Mouse (Mus musculus): ENCODE measurements around the gene Atp5c1. TPM values are rescaled to one million over a fixed set of nuclear protein-coding genes. Genes with fewer than 3 reads are reported as not detected.

Gene Atp5c1
- polyA plus RNA-seq, 1 experiment = 526 TPM

DNA sequence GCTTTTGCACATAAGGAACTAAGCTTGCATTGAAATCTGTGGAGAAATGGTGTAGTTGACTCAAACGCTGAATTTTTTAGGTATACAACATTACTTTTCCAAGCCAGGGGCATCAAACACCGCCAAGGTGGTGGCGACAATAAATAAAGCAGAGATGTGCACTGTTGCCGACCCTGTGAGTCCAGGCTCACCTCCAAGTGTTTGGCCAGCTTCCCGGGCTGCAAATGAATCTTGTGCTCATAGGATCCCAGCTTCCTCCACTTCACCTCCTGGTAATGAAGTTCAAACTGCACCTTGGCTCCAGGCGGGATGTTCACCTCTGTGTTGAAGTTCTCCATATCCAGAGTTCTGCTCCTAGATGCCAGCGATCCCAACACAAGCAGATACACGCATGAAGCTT lies 39.0 kb upstream of the Atp5c1 start:
- H3K79me3 ChIP-seq (ENCODE audit: low read depth) = no peaks in the 10 kb centered on the region
- H3K4me3 ChIP-seq (ENCODE audit: insufficient read depth, poor library complexity, severe bottlenecking) = no peak overlapping the region
- H3K36me3 ChIP-seq (ENCODE audit: control insufficient read depth, insufficient read depth) = no peaks in the 10 kb centered on the region
- H3K79me2 ChIP-seq (ENCODE audit: control insufficient read depth, insufficient read depth) = no peaks in the 10 kb centered on the region
- TF ChIP-seq MYOD1 (IDR thresholded peaks at IDR 0.05; ENCODE audit: control insufficient read depth, insufficient read length, low read depth) (no peak), MAX (IDR thresholded peaks at IDR 0.05) (no peak), MYOG (IDR thresholded peaks at IDR 0.05; ENCODE audit: control insufficient read depth, extremely low read depth, insufficient read length) (no peak), CTCF (IDR thresholded peaks at IDR 0.05; ENCODE audit: control insufficient read depth, insufficient read depth, insufficient read length) (no peak), FOSL1 (IDR thresholded peaks at IDR 0.05; ENCODE audit: insufficient read depth, low read length, poor library complexity, severe bottlenecking) (no peak), CEBPB (IDR thresholded peaks at IDR 0.05; ENCODE audit: low read depth) (no peak), USF1 (IDR thresholded peaks at IDR 0.05; ENCODE audit: low read depth) (no peak)
- H3ac ChIP-seq (ENCODE audit: control insufficient read depth, insufficient read length, low read depth) = no peak overlapping the region
- H3K27me3 ChIP-seq (ENCODE audit: control insufficient read depth, insufficient read depth, insufficient read length) = no peaks in the 10 kb centered on the region

GRCm38 (mm10) chr2:10118751-10119150 lies 38.4 kb upstream of the Atp5c1 start:
- Histone ChIP-seq H3K36me3 (ENCODE audit: control insufficient read depth, insufficient read depth) (no peaks in the 10 kb centered on the region), H3K79me2 (ENCODE audit: control insufficient read depth, insufficient read depth) (no peaks in the 10 kb centered on the region), H3ac (ENCODE audit: control insufficient read depth, insufficient read length, low read depth) (no peak overlapping the region), H3K4me3 (ENCODE audit: insufficient read depth, poor library complexity, severe bottlenecking) (no peak overlapping the region), H3K79me3 (ENCODE audit: low read depth) (no peaks in the 10 kb centered on the region), H3K27me3 (ENCODE audit: control insufficient read depth, insufficient read depth, insufficient read length) (no peaks in the 10 kb centered on the region)
- TF ChIP-seq FOSL1 (IDR thresholded peaks at IDR 0.05; ENCODE audit: insufficient read depth, low read length, poor library complexity, severe bottlenecking) (no peak), MYOD1 (IDR thresholded peaks at IDR 0.05; ENCODE audit: control insufficient read depth, insufficient read length, low read depth) (no peak), CTCF (IDR thresholded peaks at IDR 0.05; ENCODE audit: control insufficient read depth, insufficient read depth, insufficient read length) (no peak), USF1 (IDR thresholded peaks at IDR 0.05; ENCODE audit: low read depth) (no peak)

DNA sequence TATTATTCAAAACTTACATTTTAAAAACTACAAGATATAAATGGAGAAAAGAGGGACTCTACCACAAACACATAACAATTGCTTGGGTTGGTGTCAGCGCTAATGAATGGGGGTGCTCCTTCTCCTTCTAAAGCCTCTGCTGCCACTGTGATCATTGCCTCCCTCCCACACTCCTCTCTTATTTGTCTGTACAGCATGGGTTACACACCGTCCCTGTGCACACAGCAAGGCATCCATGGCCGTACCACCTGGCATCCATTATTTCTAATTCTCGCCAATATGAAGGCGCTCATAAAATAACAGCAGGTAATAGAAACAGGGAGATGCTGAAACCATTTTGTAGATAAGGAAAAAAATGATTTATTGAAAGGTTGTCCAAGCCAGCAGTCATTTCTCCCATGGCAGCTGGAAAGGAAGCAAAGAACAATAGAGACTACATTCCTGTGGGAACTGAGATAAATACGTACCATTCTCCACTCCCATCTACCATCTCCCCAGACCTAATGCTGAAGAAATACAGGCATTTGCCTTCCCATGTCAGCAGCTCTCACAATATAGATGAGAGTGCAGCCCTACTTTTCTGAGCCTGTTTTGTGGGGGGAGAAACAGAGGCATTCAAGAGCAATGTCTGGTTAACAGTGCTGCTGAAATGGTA lies 28.4 kb upstream of the Atp5c1 start:
- H3K36me3 ChIP-seq (ENCODE audit: control insufficient read depth, insufficient read depth) = no peaks in the 10 kb centered on the region
- H3K79me2 ChIP-seq (ENCODE audit: control insufficient read depth, insufficient read depth) = no peaks in the 10 kb centered on the region
- H3K79me3 ChIP-seq (ENCODE audit: low read depth) = no peaks in the 10 kb centered on the region
- no peaks in the 10 kb centered on the region for H3K27me3 ChIP-seq (ENCODE audit: control insufficient read depth, insufficient read depth, insufficient read length)
- H3ac ChIP-seq (ENCODE audit: control insufficient read depth, insufficient read length, low read depth) = no peak overlapping the region
- H3K4me3 ChIP-seq (ENCODE audit: insufficient read depth, poor library complexity, severe bottlenecking) = no peak overlapping the region
- TF ChIP-seq MAX (IDR thresholded peaks at IDR 0.05) (no peak), USF1 (IDR thresholded peaks at IDR 0.05; ENCODE audit: low read depth) (no peak), CEBPB (IDR thresholded peaks at IDR 0.05; ENCODE audit: low read depth) (no peak), MYOG (IDR thresholded peaks at IDR 0.05; ENCODE audit: control insufficient read depth, extremely low read depth, insufficient read length) (no peak), MYOD1 (IDR thresholded peaks at IDR 0.05; ENCODE audit: control insufficient read depth, insufficient read length, low read depth) (no peak), FOSL1 (IDR thresholded peaks at IDR 0.05; ENCODE audit: insufficient read depth, low read length, poor library complexity, severe bottlenecking) (no peak), CTCF (IDR thresholded peaks at IDR 0.05; ENCODE audit: control insufficient read depth, insufficient read depth, insufficient read length) (no peak)

GRCm38 (mm10) chr2:10101180-10101579 lies 20.9 kb upstream of the Atp5c1 start:
- no peaks in the 10 kb centered on the region for H3K27me3 ChIP-seq (ENCODE audit: control insufficient read depth, insufficient read depth, insufficient read length)
- TF ChIP-seq MYOG (IDR thresholded peaks at IDR 0.05; ENCODE audit: control insufficient read depth, extremely low read depth, insufficient read length) (no peak), CTCF (IDR thresholded peaks at IDR 0.05; ENCODE audit: control insufficient read depth, insufficient read depth, insufficient read length) (peak; percentile 79)
- H3K36me3 ChIP-seq (ENCODE audit: control insufficient read depth, insufficient read depth) = no peaks in the 10 kb centered on the region
- no peaks in the 10 kb centered on the region for H3K79me2 ChIP-seq (ENCODE audit: control insufficient read depth, insufficient read depth)
- no peak overlapping the region for H3K4me3 ChIP-seq (ENCODE audit: insufficient read depth, poor library complexity, severe bottlenecking)
- H3ac ChIP-seq (ENCODE audit: control insufficient read depth, insufficient read length, low read depth) = no peak overlapping the region
- no peaks in the 10 kb centered on the region for H3K79me3 ChIP-seq (ENCODE audit: low read depth)

- H3K79me2 ChIP-seq (ENCODE audit: control insufficient read depth, insufficient read depth) = no peaks in the 10 kb centered on the region
- no peak overlapping the region for H3K4me3 ChIP-seq (ENCODE audit: insufficient read depth, poor library complexity, severe bottlenecking)
- TF ChIP-seq MYOD1 (IDR thresholded peaks at IDR 0.05; ENCODE audit: control insufficient read depth, insufficient read length, low read depth) (no peak), FOSL1 (IDR thresholded peaks at IDR 0.05; ENCODE audit: insufficient read depth, low read length, poor library complexity, severe bottlenecking) (no peak), MYOG (IDR thresholded peaks at IDR 0.05; ENCODE audit: control insufficient read depth, extremely low read depth, insufficient read length) (no peak), CEBPB (IDR thresholded peaks at IDR 0.05; ENCODE audit: low read depth) (no peak)
Measured at GRCm38 (mm10) chr2:10100471-10100870, 20.2 kb upstream of the Atp5c1 start.

GRCm38 (mm10) chr2:10098598-10099215 lies 18.4 kb upstream of the Atp5c1 start:
- H3K4me3 ChIP-seq (ENCODE audit: insufficient read depth, poor library complexity, severe bottlenecking) = no peak overlapping the region
- no peaks in the 10 kb centered on the region for H3K36me3 ChIP-seq (ENCODE audit: control insufficient read depth, insufficient read depth)
- H3K79me2 ChIP-seq (ENCODE audit: control insufficient read depth, insufficient read depth) = no peaks in the 10 kb centered on the region
- no peak overlapping the region for H3ac ChIP-seq (ENCODE audit: control insufficient read depth, insufficient read length, low read depth)
- TF ChIP-seq MAX (IDR thresholded peaks at IDR 0.05) (no peak), MYOG (IDR thresholded peaks at IDR 0.05; ENCODE audit: control insufficient read depth, extremely low read depth, insufficient read length) (no peak), CTCF (IDR thresholded peaks at IDR 0.05; ENCODE audit: control insufficient read depth, insufficient read depth, insufficient read length) (peak; percentile 16)
- H3K79me3 ChIP-seq (ENCODE audit: low read depth) = no peaks in the 10 kb centered on the region
- no peaks in the 10 kb centered on the region for H3K27me3 ChIP-seq (ENCODE audit: control insufficient read depth, insufficient read depth, insufficient read length)

More at GRCm38 (mm10) chr2:10100471-10100870, 20.2 kb upstream of the Atp5c1 start:
- no peak overlapping the region for H3ac ChIP-seq (ENCODE audit: control insufficient read depth, insufficient read length, low read depth)
- no peaks in the 10 kb centered on the region for H3K36me3 ChIP-seq (ENCODE audit: control insufficient read depth, insufficient read depth)
- no peaks in the 10 kb centered on the region for H3K79me3 ChIP-seq (ENCODE audit: low read depth)
- no peaks in the 10 kb centered on the region for H3K27me3 ChIP-seq (ENCODE audit: control insufficient read depth, insufficient read depth, insufficient read length)
